Mouse (Mus musculus): ENCODE data around the gene Cfap20.

The Cfap20 gene

GRCm38 (mm10) chr8:95374429-95374828 is 60.2 kb downstream of the Cfap20 start:
- no peak for DNase-seq (ENCODE audit: low read depth, low spot score)

- DNase-seq (ENCODE audit: low read depth, low spot score) = no peak
Observed at GRCm38 (mm10) chr8:95373389-95374002, 61.2 kb downstream of the Cfap20 start.

Measured in CD4-positive helper T cell, adult 2 months (primary cell).